Mouse (Mus musculus): ENCODE data around the gene Mtch1. TPM values are rescaled to one million over a fixed set of nuclear protein-coding genes. Genes with fewer than 3 reads are reported as not detected.

Mtch1 gene
- total and polyA plus RNA-seq, 3 experiments, result 66.1 to 143 (median 110) TPM

DNA sequence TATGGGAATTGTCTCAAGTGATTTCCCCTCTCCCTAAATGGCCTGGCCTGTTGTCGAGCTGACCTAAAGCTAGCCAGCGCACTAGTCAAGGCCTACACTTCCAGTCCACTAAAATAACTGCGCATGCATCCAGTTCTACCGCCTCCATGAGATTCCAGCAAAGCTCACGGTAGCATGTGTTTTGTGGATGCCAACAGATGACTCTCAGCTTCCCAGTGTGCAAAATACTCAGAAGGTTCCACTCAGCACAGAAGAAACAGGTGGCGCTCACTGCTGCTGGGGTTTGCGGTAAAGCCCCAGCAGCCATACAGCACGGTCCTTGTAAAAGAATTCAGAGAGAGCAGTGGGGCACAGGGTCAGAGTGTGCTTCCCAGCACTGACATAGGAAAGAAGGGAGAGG, 36.1 kb downstream of the Mtch1 start:
- Histone ChIP-seq H3K27me3 (replicated peaks) (no peaks in the 10 kb centered on the region), H3K79me2 (replicated peaks; ENCODE audit: control insufficient read depth, extremely low read depth, insufficient read depth, poor library complexity, severe bottlenecking) (no peaks in the 10 kb centered on the region), H3K4me2 (ENCODE audit: insufficient read depth, low read depth, poor library complexity, severe bottlenecking) (no peak overlapping the region), H3K4me1 (ENCODE audit: control insufficient read depth in 1 of 2, insufficient read depth in 2 of 2) (peaks cover 2 to 3% of the 10 kb centered on the region in 2 experiments; a peak in 2 of 4 replicates), H3K36me3 (replicated peaks in 1 of 2; ENCODE audit: control insufficient read depth in 1 of 2, insufficient read depth in 1 of 2, low read length in 1 of 2) (peaks cover 0 to 3% of the 10 kb centered on the region in 2 experiments), H3K4me3 (replicated peaks in 1 of 3; ENCODE audit: low read depth in 2 of 3, low read length in 2 of 3, poor library complexity in 1 of 3) (no peak overlapping the region), H3K9me3 (replicated peaks; ENCODE audit: low read length) (peaks cover 3% of the 10 kb centered on the region), H3K27ac (ENCODE audit: insufficient read depth, low read depth) (no peak overlapping the region), H3K9ac (ENCODE audit: insufficient read depth, low read depth) (no peak overlapping the region)
- TF ChIP-seq TBP (conservative IDR thresholded peaks at IDR 0.05; ENCODE audit: low read depth, low read length) (no peak), JUN (IDR thresholded peaks at IDR 0.05; ENCODE audit: insufficient read depth, low read depth, low read length) (no peak), ETS1 (conservative IDR thresholded peaks at IDR 0.05; ENCODE audit: low read depth, low read length) (no peak), CTCF (conservative IDR thresholded peaks at IDR 0.05 in 1 of 2, IDR thresholded peaks at IDR 0.05 in 1 of 2; ENCODE audit: low read depth in 2 of 2, low read length in 2 of 2) (no peak), SMC3 (IDR thresholded peaks at IDR 0.05; ENCODE audit: low read depth, low read length) (no peak), IRF4 (IDR thresholded peaks at IDR 0.05; ENCODE audit: low read depth, low read length) (no peak), ZKSCAN1 (IDR thresholded peaks at IDR 0.05; ENCODE audit: borderline replicate concordance, low read depth, low read length) (no peak), JUND (conservative IDR thresholded peaks at IDR 0.05; ENCODE audit: low read depth, low read length) (no peak), USF2 (conservative IDR thresholded peaks at IDR 0.05; ENCODE audit: low read depth, low read length) (no peak)
- no peak for DNase-seq (ENCODE audit: extremely low read depth)
- in situ Hi-C loops (cut with MboI; ENCODE audit: low pct_ligation_motif_present, low pct_unique_long_range_greater_than_20kb, low sequenced_read_pairs), result no loop called here
- dilution Hi-C loops (cut with MboI; ENCODE audit: extremely low pct_ligation_motif_present, extremely low pct_unique_long_range_greater_than_20kb, low sequenced_read_pairs), result no loop called here

DNA sequence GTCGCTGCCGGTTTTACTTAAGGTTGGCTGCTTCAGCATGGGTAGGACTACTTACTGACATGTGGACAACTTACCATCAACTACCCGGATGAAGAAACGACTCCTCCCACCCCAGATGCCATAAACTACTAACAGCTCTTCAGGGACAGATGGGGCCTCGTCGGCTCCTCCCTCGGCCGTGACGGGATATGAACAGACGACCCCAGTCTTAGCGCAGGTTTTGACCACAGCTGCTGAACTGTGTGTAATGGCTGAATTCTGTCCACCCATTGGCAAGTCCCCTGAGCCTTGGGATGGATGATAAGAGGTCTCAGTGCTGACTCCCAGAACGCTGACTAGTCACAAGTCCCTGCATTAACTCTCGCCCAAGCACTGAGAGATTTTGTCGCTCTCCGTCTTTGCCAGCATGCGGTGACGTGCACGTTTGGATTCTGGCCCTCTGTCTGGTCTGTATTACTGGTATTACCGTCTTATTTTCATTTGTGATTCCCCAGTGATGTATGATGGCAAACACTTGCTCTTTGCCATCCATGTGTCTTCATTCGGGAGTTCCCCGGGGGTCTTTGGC, 37.6 kb downstream of the Mtch1 start:
- Histone ChIP-seq H3K9me3 (replicated peaks; ENCODE audit: low read length) (peaks cover 3% of the 10 kb centered on the region), H3K4me1 (ENCODE audit: control insufficient read depth in 1 of 2, insufficient read depth in 2 of 2) (peaks cover 0 to 16% of the 10 kb centered on the region in 2 experiments; a peak in 2 of 4 replicates), H3K79me2 (replicated peaks; ENCODE audit: control insufficient read depth, extremely low read depth, insufficient read depth, poor library complexity, severe bottlenecking) (no peaks in the 10 kb centered on the region), H3K27ac (ENCODE audit: insufficient read depth, low read depth) (no peak overlapping the region), H3K27me3 (replicated peaks) (no peaks in the 10 kb centered on the region), H3K36me3 (replicated peaks in 1 of 2; ENCODE audit: control insufficient read depth in 1 of 2, insufficient read depth in 1 of 2, low read length in 1 of 2) (peaks cover 0 to 3% of the 10 kb centered on the region in 2 experiments), H3K4me3 (replicated peaks in 1 of 3; ENCODE audit: low read depth in 2 of 3, low read length in 2 of 3, poor library complexity in 1 of 3) (no peak overlapping the region), H3K4me2 (ENCODE audit: insufficient read depth, low read depth, poor library complexity, severe bottlenecking) (no peak overlapping the region), H3K9ac (ENCODE audit: insufficient read depth, low read depth) (no peak overlapping the region)
- in situ Hi-C loops (cut with MboI; ENCODE audit: low pct_ligation_motif_present, low pct_unique_long_range_greater_than_20kb, low sequenced_read_pairs), result no loop called here
- dilution Hi-C loops (cut with MboI; ENCODE audit: extremely low pct_ligation_motif_present, extremely low pct_unique_long_range_greater_than_20kb, low sequenced_read_pairs), result no loop called here
- TF ChIP-seq ZKSCAN1 (IDR thresholded peaks at IDR 0.05; ENCODE audit: borderline replicate concordance, low read depth, low read length) (no peak), MYC (IDR thresholded peaks at IDR 0.05; ENCODE audit: low read depth, low read length) (no peak), CHD1 (IDR thresholded peaks at IDR 0.05; ENCODE audit: low read depth, low read length) (no peak), CHD2 (IDR thresholded peaks at IDR 0.05; ENCODE audit: low read length) (no peak), ETS1 (conservative IDR thresholded peaks at IDR 0.05; ENCODE audit: low read depth, low read length) (no peak), ZNF384 (IDR thresholded peaks at IDR 0.05; ENCODE audit: low read depth, low read length) (no peak), POLR2A (IDR thresholded peaks at IDR 0.05; ENCODE audit: low read depth, low read length) (no peak), TBP (conservative IDR thresholded peaks at IDR 0.05; ENCODE audit: low read depth, low read length) (no peak), MEF2A (IDR thresholded peaks at IDR 0.05; ENCODE audit: borderline replicate concordance, low read depth, low read length) (no peak), POLR2AphosphoS2 (IDR thresholded peaks at IDR 0.05; ENCODE audit: low read depth, low read length) (no peak), PAX5 (IDR thresholded peaks at IDR 0.05; ENCODE audit: low read length) (no peak), ZC3H11A (IDR thresholded peaks at IDR 0.05; ENCODE audit: low read depth, low read length) (no peak), KAT2A (IDR thresholded peaks at IDR 0.05; ENCODE audit: insufficient replicate concordance, low read length) (no peak), MAX (IDR thresholded peaks at IDR 0.05; ENCODE audit: low read length) (no peak), TCF12 (IDR thresholded peaks at IDR 0.05; ENCODE audit: low read depth, low read length) (no peak), HCFC1 (IDR thresholded peaks at IDR 0.05; ENCODE audit: low read depth, low read length) (no peak), USF1 (IDR thresholded peaks at IDR 0.05; ENCODE audit: low read depth, low read length) (no peak)
- no peak for DNase-seq (ENCODE audit: extremely low read depth)

Measured in CH12.LX (cell line).